Mouse (Mus musculus) embryonic fibroblast, embryonic 13.5 days (primary cell): ENCODE measurements around the gene Vmn1r100. TPM values are rescaled to one million over a fixed set of nuclear protein-coding genes. Genes with fewer than 3 reads are reported as not detected.
"Not testable (repeated sequence)": the region's sequence is repeated elsewhere in the genome, so short reads cannot be mapped to it uniquely, and the experiment has no call there.

Experiments used
- H3K27ac ChIP-seq: 2 replicates; pipeline ENCODE4 v1.5.1; 2012; ENCODE audit warnings: low read length, control low read depth, inconsistent platforms; ENCODE audit not compliant: insufficient read depth
- H3K4me1 ChIP-seq: 2 replicates; pipeline ENCODE4 v1.6.1; 2011; ENCODE audit warnings: low read length; ENCODE audit not compliant: control insufficient read depth, insufficient read depth
- H3K4me3 ChIP-seq: 2 replicates; pipeline ENCODE4 v1.5.1; 2011; ENCODE audit warnings: mild to moderate bottlenecking, control low read depth, low read length; ENCODE audit not compliant: insufficient read depth
- polyA plus RNA-seq: library from polyadenylated mRNA; stranded (reverse); fragments of >200 nt; gene quantifications from 2 replicates; pipeline ENCODE4 v1.2.4, GENCODE M21; 2011; ENCODE audit warnings: low read depth; ENCODE audit not compliant: missing spikeins, insufficient read length

The Vmn1r100 gene
- polyA plus RNA-seq: not detected in 2 replicates

DNA sequence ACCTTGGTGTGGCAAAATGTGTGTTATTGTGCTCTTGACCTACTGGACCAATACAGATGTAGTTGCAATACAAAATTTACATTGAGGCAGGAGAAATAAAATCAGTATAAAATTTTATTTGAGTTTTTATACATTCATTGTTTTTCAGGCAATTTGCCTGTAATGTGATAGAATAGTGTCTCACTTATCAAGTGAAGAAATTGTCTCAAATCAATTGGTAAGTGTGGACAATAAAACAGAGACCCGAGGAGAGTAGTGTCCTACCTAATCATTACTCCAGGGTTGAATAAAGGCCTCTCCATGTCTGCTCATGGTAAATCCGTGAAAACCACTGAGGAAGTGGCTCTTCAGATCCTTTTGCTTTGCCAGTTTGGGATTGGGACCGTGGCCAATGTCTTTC is at the start of gene Vmn1r100:
Vmn1r100 (plus strand) TSS at position 301 of the 400 bp plus-strand sequence.
- H3K4me1 ChIP-seq, H3K4me3 ChIP-seq, H3K27ac ChIP-seq: not testable (repeated sequence)

DNA sequence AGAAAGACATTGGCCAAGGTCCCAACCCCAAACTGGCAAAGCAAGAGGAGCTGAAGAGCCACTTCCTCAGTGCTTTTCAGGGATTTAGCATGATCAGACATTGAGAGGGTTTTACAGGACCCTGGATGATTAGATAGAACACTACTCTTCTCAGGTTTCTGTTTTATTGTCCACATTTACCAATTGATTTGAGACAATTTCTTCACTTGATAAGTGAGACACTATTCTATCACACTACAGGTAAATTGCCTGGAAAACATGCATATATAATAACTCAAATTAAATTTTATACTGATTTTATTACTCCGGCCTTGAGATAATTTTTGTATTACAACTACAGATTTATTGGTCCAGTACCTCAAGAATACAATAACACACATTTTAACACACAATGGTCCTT is 42.4 kb upstream of the Vmn1r100 start, which contains the start of gene Gm5728:
Gm5728 (minus strand) TSS at position 101 of the 400 bp plus-strand sequence.
- not testable (repeated sequence) for H3K27ac ChIP-seq, H3K4me3 ChIP-seq, H3K4me1 ChIP-seq

DNA sequence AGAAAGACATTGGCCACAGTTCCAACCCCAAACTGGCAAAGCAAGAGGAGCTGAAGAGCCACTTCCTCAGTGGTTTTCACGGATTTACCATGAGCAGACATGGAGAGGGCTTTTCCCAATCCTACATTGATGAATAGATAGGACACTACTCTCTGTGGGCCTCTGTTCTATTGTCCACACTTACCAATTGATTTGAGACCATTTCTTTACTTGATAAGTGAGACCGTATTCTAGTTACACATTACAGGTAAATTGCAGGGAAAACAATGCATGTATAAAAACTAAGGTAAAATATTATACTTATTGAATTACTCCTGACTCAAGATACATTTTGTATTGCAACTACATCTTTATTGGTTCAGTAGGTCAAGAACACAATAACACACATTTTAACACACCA is 24.8 kb downstream of the Vmn1r100 start, which contains the start of gene Vmn1r101:
Vmn1r101 (minus strand) TSS at position 101 of the 400 bp plus-strand sequence.
- not testable (repeated sequence) for H3K27ac ChIP-seq, H3K4me1 ChIP-seq, H3K4me3 ChIP-seq

Other genes with a start within 250 kb of the Vmn1r100 start
- not detected in 2 replicates for gene Vmn1r94, start 249.6 kb upstream of the Vmn1r100 start, polyA plus RNA-seq
- gene Vmn1r95, start 224.2 kb upstream of the Vmn1r100 start, polyA plus RNA-seq: not detected in 2 replicates
- gene Gm6164, start 212.3 kb upstream of the Vmn1r100 start, polyA plus RNA-seq: not detected in 2 replicates
- not detected in 2 replicates for gene Gm4498, start 184.1 kb upstream of the Vmn1r100 start, polyA plus RNA-seq
- not detected in 2 replicates for gene Gm5890, start 155.1 kb upstream of the Vmn1r100 start, polyA plus RNA-seq
- not detected in 2 replicates for gene Gm4133, start 83.9 kb upstream of the Vmn1r100 start, polyA plus RNA-seq
- gene Gm5728, start 42.5 kb upstream of the Vmn1r100 start, polyA plus RNA-seq: not detected in 2 replicates
- gene Vmn1r101, start 24.7 kb downstream of the Vmn1r100 start, polyA plus RNA-seq: not detected in 2 replicates
- not detected in 2 replicates for gene Gm10670, start 57.0 kb downstream of the Vmn1r100 start, polyA plus RNA-seq
- gene Vmn1r103, start 92.6 kb downstream of the Vmn1r100 start, polyA plus RNA-seq: not detected in 2 replicates
- not detected in 2 replicates for gene Vmn1r104, start 115.9 kb downstream of the Vmn1r100 start, polyA plus RNA-seq
- not detected in 2 replicates for gene Gm5726, start 127.8 kb downstream of the Vmn1r100 start, polyA plus RNA-seq
- not detected in 2 replicates for gene Gm4141, start 158.3 kb downstream of the Vmn1r100 start, polyA plus RNA-seq
- not detected in 2 replicates for gene Gm4513, start 181.1 kb downstream of the Vmn1r100 start, polyA plus RNA-seq